Mouse (Mus musculus) granulocyte monocyte progenitor cell, adult 5-6 weeks (primary cell): ENCODE results near the gene Gm17689. TPM values are rescaled to one million over a fixed set of nuclear protein-coding genes. Genes with fewer than 3 reads are reported as not detected.

ENCODE experiments used
- ATAC-seq: replicated peaks from 2 replicates; pipeline ENCODE4 v1.8.0; 2016; ENCODE audit warnings: mild to moderate bottlenecking, moderate TSS enrichment, inconsistent platforms; ENCODE audit not compliant: poor library complexity, severe bottlenecking
- total RNA-seq, 2 experiments: library from RNA; stranded (forward) in 1 of 2; stranded (reverse) in 1 of 2; fragments of 200-712, 200-1000 nt in 1 of 2; fragments of >200 nt in 1 of 2; fragmentation: Nextera tagmentation in 1 of 2; gene quantifications; 2 replicates each; pipeline ENCODE4 v1.2.3; 2014 to 2017

Gm17689 gene
- total RNA-seq (2014; fragmentation: Nextera tagmentation): not detected in 2 replicates
- total RNA-seq (2017): not detected in 2 replicates

DNA sequence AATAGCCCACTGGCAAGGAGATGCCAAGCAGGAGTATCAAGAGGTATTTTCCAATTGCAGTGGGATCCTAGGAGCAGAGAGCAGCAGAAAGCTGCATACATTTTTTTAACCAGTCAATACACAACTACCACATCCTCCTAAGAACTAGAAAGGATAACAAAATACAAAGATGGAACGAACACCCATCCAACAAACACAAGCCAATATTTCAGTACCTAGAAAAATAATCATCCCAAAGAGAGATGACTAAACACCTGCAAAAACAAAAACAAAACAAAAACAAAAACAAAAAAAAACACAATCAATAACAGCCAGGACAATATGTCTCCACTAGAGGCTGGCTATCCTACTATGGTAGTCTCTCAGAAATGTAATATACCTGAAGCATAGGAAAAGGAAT lies at the start of gene Gm17689:
Gene Gm17689 (minus strand): TSS at position 101 of the 400 bp plus-strand sequence.
- ATAC-seq: no peak

DNA sequence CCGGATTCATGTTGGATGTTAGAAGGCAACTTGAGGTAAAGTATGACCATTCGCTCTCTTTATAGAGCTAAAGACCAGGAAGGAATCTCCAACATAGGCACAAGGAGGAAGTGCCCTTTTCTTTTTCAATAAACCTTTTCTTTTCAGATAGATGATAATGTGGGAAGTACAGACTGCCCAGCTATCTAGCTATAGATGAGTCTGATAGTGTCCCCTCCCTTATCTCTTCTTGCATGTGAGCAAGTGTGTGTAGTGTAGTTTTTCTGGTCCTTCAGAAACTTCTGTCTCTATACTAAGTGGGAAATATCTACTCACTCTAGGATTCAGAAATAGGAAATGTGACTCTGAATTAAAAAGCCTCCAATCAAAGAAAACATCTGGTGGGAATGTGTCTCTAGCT lies 40.6 kb downstream of the Gm17689 start, which contains the start of gene Gm5615:
Gene Gm5615 (minus strand): TSS at position 101 of the 400 bp plus-strand sequence.
- ATAC-seq: no peak

Other genes with a start within 250 kb of the Gm17689 start
- not detected in 2 replicates for gene Gm7257, start 150.8 kb downstream of the Gm17689 start, total RNA-seq (2014; fragmentation: Nextera tagmentation)
- gene Gm7257, start 150.8 kb downstream of the Gm17689 start, total RNA-seq (2017): not detected in 2 replicates
- gene Gm9513, start 107.0 kb downstream of the Gm17689 start, total RNA-seq (2014; fragmentation: Nextera tagmentation): not detected in 2 replicates
- not detected in 2 replicates for gene Gm9513, start 107.0 kb downstream of the Gm17689 start, total RNA-seq (2017)
- gene Gm5615, start 40.7 kb downstream of the Gm17689 start, total RNA-seq (2014; fragmentation: Nextera tagmentation): not detected in 2 replicates
- not detected in 2 replicates for gene Gm5615, start 40.7 kb downstream of the Gm17689 start, total RNA-seq (2017)
- gene A630095E13Rik, start 60.7 kb upstream of the Gm17689 start, total RNA-seq (2014; fragmentation: Nextera tagmentation): not detected in 2 replicates
- not detected in 2 replicates for gene A630095E13Rik, start 60.7 kb upstream of the Gm17689 start, total RNA-seq (2017)
- gene Acrv1, start 110.6 kb upstream of the Gm17689 start, total RNA-seq (2014; fragmentation: Nextera tagmentation): not detected in 2 replicates
- not detected in 2 replicates for gene Acrv1, start 110.6 kb upstream of the Gm17689 start, total RNA-seq (2017)
- gene Chek1, start 144.4 kb upstream of the Gm17689 start, total RNA-seq (2014; fragmentation: Nextera tagmentation): 45.0 and 55.1 TPM in 2 replicates
- gene Chek1, start 144.4 kb upstream of the Gm17689 start, total RNA-seq (2017): 122 and 141 TPM in 2 replicates
- gene Stt3a, start 185.0 kb upstream of the Gm17689 start, total RNA-seq (2014; fragmentation: Nextera tagmentation): 193 and 246 TPM in 2 replicates
- 596 and 768 TPM in 2 replicates for gene Stt3a, start 185.0 kb upstream of the Gm17689 start, total RNA-seq (2017)
- gene Ei24, start 214.8 kb upstream of the Gm17689 start, total RNA-seq (2014; fragmentation: Nextera tagmentation): 47.8 and 59.9 TPM in 2 replicates
- 36.9 and 43.2 TPM in 2 replicates for gene Ei24, start 214.8 kb upstream of the Gm17689 start, total RNA-seq (2017)
- gene Fez1, start 239.2 kb upstream of the Gm17689 start, total RNA-seq (2014; fragmentation: Nextera tagmentation): not detected in 2 replicates
- gene Fez1, start 239.2 kb upstream of the Gm17689 start, total RNA-seq (2017): not detected in 2 replicates